Mouse (Mus musculus): ENCODE measurements around the gene Atp1a2.
"Not testable (repeated sequence)": the region's sequence is repeated elsewhere in the genome, so short reads cannot be mapped to it uniquely, and the experiment has no call there.

Atp1a2 gene

GRCm38 (mm10) chr1:172261477-172262078, 36.3 kb downstream of the Atp1a2 start, which contains the start of gene Igsf8:
TSS of gene Igsf8 (plus strand) at chr1:172261641.
- DNase-seq: no peak

DNA sequence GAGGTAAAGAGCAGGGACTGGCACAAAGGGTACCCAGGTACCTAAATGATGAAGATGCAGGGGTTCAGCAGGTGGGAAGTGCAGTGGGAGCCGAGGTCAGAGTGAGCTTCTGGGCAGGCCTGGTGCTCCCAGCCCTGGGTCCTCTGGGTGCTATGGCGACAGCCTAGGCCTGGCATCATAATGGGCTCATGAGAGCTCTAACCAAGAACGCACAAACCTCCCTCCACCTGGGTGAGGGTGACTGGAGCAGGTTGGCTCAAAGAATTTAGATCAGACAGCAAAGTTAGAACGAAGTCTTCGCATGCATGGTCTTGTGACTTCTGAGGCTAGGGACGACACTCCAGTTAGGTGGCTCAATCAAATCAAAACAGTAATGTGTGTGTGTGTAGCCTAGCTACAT, 39.5 kb downstream of the Atp1a2 start, which contains the start of gene Atp1a4:
Atp1a4 (minus strand) TSS at position 101 of the 400 bp plus-strand sequence.
- no peak for DNase-seq

- DNase-seq: peak; percentile 71
Measured at GRCm38 (mm10) chr1:172247679-172248078, 50.2 kb downstream of the Atp1a2 start.

- no peak for DNase-seq
Measured at GRCm38 (mm10) chr1:172247216-172247615, 50.6 kb downstream of the Atp1a2 start.

- not testable (repeated sequence) for DNase-seq
Measured at GRCm38 (mm10) chr1:172244645-172245044, 53.2 kb downstream of the Atp1a2 start.

GRCm38 (mm10) chr1:172243547-172244205, 54.2 kb downstream of the Atp1a2 start:
- peak; percentile 10 for DNase-seq

DNA sequence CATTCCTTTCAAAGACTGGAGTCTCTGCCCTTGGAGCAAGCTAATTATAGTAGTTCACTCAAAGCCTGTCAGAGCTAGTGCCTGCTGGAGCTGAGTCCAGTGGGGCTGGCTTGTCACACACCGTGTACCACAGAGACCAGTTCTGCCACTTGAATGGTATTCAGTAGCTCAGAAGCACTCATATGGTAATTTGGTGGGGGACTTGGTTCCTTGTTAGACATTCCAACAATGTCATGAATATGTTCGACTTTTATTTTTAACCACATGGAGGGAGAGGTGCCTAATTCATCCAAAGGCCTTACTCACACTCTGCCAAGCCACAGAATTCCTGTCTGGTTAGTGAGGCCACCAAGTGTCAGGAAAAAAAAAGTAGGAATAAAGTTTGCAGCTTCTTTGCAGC, 55.5 kb downstream of the Atp1a2 start:
- no peak for DNase-seq

DNA sequence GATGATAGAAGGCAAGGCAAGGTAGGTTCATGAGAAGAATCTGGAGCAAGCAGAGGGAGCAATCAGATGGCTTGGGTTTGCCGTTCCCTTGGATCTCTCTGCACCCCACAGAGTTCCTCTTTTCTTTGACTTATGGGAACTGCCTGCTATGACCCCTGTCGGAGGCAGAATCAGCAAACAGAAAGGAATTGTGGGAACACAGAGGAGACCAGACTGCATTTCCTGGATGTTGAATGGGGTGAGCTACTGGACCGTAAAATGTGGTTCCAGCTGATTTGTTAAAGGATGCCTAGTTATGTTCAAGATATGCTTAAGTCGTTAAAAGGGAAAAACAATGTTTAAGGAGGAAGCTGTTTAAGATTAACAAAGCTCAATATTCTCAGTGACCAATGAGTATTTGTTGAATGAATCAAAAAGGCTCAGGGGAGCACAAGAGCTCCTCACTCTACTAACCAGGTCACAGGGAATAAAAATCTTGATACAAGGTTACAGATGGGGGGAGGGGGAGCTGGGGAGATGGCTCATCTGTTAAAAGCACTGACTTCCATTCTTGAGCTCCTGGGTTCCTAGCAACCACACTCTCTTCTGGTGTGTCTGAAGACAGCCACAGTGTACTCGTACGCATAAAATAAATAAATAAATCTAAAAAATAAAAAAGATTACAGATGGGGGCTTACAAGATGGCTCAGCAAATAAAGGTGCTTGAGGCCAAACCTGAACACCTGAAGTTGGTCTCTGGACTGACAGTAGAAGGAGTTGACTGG, 56.7 kb downstream of the Atp1a2 start:
- no peak for DNase-seq

- no peak for DNase-seq
Measured at GRCm38 (mm10) chr1:172229215-172229614, 68.6 kb downstream of the Atp1a2 start.

DNA sequence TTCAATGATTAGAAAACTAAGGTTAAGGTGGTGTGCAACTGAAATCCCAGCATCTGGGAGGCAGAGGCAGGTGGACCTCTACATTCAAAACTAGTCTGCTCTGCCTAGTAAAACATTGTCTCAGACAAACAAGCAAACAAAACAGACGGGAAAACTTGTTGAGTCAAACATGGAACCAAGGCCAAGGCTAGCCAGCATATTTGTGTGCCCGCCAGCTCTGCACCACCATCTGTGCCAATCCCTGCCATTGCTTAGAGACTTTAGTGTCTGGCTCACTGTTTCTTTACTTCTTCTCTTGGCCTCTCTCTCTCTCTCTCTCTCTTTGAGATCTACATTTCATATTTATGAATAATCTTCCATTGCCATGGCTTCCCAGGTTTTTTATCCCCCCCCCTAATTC, 69.7 kb downstream of the Atp1a2 start:
- DNase-seq: no peak
